Mouse (Mus musculus): ENCODE results near the gene Rims3.

- no peak for TF ChIP-seq CTCF (IDR thresholded peaks at IDR 0.05; ENCODE audit: low read depth, low read length)
- TF ChIP-seq POLR2A (IDR thresholded peaks at IDR 0.05; ENCODE audit: extremely low read depth, insufficient read depth, low read length) = no peak
Measured at GRCm38 (mm10) chr4:120841342-120841741, 13.3 kb upstream of the Rims3 start.
